Mouse (Mus musculus) hematopoietic stem cell, adult 5-6 weeks (primary cell): ENCODE results near the gene Epor. TPM values are rescaled to one million over a fixed set of nuclear protein-coding genes. Genes with fewer than 3 reads are reported as not detected.

Source experiments
- ATAC-seq, 2 experiments: fragments of 125-278 bp in 1 of 2; replicated peaks in 1 of 2; 2 replicates each; pipeline ENCODE4 v1.8.0; 2016 to 2017; ENCODE audit warnings: inconsistent platforms in 2 of 2, mild to moderate bottlenecking in 2 of 2, moderate number of reproducible peaks in 2 of 2, low read depth in 1 of 2, moderate TSS enrichment in 1 of 2; ENCODE audit not compliant: low FRiP score in 2 of 2, poor library complexity in 2 of 2, severe bottlenecking in 2 of 2, insufficient read depth in 1 of 2, low TSS enrichment in 1 of 2
- total RNA-seq: library from RNA; stranded (forward); fragments of 172-1452, 232-1000 nt; gene quantifications from 2 replicates; pipeline ENCODE4 v1.2.3, GENCODE M21; 2017

Gene Epor
- total RNA-seq, 1 experiment from 2014 or later: 9.2 TPM

DNA sequence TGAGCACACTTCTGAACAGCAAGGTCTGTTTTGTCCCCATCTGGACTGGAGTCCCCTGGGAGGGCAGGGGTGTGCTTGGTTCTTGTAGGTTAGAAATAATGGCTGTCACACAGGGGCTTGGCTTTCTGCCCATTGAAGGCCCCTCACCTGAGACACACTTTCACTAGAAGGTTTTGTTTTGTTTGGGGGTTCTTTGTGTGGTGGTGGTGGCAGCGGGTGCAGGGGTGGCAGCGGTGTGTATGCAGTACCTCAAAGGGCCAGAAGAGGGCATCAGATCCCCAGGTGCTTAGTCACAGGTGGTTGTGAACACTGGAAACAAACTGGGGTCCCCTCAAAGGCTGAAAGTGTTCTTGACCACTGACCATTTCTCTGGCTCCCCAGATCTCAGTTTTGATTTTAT lies 14.7 kb upstream of the Epor start:
- ATAC-seq: peak in 1 of 2 experiments; percentile 64; a peak in 1 of 4 replicates

DNA sequence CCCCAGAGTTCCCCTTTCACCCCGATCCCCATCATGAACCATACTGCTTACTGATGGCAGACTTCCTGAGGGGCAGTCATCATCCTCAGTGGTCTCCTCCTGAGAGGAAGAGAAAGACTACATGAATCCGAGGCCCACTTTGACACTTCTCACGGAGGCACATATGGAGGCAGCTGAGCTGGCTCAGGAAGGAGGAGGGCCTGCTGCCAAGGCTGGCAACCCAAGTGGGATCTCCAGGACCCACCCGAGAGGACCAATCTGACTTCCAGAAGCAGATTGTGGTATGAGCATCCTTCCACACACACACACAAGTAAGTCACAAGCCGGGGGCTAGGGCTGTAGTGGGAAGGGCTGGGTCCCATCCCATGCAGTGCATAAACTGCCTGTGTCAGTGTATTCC lies 14.0 kb upstream of the Epor start:
- ATAC-seq: no peak

- ATAC-seq: no peak
Measured at GRCm38 (mm10) chr9:21976626-21977175, 13.4 kb upstream of the Epor start.

DNA sequence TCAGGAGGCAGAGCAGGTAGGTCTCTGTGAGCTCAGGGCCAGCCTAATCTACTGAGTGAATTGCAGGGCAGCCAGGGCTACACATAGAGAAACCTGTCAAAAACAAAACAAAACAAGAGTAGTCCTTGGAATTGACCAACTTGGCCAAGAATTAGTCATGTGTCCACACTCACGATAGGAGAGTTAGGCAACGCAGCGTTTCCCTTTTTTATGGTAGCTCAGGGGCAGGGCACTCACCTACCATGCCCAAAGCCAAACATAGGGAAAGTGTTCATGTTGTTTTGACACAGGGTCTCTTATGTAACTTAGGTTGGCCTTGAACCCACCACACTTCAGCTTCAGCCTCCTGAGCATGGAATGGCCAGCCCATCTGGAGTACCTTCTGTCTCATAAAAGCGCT lies 6.0 kb upstream of the Epor start:
- no peak; a peak in 1 of 4 replicates for ATAC-seq

DNA sequence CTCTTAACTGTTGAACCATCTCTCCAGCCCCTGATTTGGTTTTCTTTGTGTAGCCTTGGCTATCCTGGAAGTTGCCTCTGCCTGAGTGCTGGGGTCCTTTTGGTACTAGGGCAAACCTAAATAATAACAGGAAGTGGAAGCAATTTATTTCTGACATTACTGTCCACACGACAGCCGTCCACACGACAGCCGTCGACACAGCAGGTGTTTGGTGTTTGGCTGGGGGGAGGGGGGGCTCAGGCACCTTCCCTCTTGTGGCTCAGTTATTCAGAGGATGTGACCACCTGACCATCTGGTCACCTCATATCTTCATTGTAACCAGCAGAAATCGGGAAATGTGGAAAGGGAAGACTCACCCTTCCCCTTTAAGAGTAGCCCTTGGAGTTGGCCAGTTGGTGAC lies 5.6 kb upstream of the Epor start:
- ATAC-seq: no peak

GRCm38 (mm10) chr9:21962416-21963059 lies 768 bp downstream of the Epor start:
- peak; percentile 85 to 92 for ATAC-seq

GRCm38 (mm10) chr9:21962010-21962409 lies 1.3 kb downstream of the Epor start:
- ATAC-seq: no peak

GRCm38 (mm10) chr9:21961366-21961980 lies 1.8 kb downstream of the Epor start:
- ATAC-seq: no peak

DNA sequence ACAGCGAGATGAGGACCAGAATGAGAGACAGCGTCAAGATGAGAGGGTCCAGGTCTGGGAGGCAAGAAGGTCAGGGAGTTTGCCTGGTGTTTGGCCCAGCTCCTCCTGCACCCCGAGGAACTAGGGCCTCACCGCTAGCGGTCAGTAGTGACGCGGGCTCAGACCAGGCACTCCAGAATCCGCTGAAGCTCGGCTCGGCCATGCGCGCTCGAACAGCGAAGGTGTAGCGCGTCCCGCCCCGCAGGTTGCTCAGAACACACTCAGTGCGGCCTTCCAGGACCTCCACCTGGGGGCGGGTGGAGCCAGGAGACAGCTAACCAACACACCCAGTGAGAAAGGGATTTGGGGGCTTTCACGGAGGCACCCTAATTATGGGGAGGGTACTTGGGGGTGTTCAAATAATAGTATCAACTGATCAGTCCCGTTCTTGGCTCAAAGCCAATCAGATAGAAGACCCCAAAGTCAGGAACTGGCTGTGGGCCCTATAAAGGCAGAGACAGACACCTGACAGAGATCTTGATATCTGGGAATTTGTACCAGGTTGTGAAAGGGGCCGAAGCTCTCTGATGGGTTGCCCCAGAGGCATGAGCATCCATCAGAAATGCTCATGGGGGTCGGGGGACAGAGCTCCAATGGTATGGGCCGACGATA lies 2.6 kb downstream of the Epor start:
- ATAC-seq: no peak

DNA sequence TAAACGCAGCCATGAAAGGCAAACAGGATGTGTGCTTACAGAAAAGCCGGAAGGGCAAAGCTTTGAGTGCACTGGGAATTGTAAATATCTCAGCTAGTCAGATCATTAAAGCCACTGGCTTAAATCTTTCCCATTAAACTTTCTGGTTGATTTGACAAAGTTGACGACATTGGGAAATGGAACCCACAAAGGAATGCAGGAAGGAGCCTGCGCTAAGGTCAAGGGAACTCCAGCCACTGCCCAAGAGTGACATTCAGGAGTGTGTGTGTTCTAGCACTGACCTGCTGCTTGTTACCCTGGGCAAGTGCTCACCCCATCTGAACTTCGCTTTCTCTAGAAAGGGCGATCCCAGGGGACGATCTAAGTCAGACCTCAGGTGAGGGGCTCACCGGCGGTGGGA lies 3.2 kb downstream of the Epor start:
- ATAC-seq: no peak

- no peak for ATAC-seq
Measured at GRCm38 (mm10) chr9:21959244-21959643, 4.1 kb downstream of the Epor start.

DNA sequence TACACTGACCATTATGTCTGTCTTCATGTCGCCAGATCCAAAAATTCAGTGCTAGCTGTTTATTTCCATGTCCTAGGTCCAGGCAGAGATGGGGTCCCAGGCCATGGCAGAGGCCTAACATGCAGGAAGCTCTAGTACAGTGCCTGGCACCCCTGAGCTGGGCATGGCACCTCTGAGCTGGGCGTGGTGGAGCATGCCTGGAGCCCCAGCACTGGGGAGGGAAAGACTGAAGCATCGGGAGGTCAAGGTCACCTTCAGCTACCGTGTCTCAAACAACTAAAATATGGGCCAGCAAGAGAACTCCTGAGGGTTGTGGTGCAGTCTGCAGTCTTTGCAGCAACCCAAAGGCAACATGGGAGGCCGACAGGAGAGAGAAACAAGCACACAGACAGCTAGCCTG lies 4.9 kb downstream of the Epor start:
- ATAC-seq: no peak

DNA sequence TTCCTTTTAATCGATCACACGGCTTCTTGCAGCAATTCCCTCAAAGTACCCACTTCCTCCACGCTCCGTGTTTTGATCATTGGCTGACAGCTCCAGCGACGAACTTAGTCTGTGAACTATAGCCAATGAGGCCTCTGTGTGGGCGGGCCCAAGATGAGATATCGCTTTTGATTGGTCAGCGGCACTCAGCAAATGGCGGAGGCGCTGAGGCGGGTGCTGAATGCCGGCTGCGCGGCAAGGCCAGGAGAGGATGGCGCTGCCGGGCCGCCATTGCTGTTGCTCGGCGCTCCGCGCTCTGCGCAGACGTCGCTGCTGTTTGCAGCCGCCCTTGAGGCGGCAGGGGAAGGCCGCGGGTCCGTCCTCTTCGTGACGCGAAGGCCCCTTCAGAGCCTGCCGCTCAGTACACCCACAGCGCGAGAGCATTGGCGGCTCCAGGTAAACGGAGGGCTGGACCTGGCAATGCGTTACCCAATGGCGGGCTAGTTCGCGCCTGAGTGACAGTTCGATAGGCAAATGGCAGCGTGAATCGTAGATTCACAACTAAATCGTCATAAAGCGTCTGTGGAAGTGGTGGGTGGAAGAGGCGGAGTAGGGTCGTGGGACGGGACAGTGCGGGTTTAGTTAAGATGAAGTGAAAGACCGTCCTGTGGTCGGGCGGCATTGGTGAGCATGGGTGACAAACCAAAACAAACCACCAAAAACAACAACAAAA lies 7.6 kb downstream of the Epor start, which contains the start of gene Swsap1:
Gene Swsap1 (plus strand): TSS at position 186 of the 712 bp plus-strand sequence.
- peak; percentile 93 to 94 for ATAC-seq

- ATAC-seq: peak; percentile 24 to 39; a peak in 3 of 4 replicates
Measured at GRCm38 (mm10) chr9:21955225-21955569, 8.1 kb downstream of the Epor start.

GRCm38 (mm10) chr9:21954635-21955034 lies 8.7 kb downstream of the Epor start:
- no peak for ATAC-seq

GRCm38 (mm10) chr9:21953600-21953999 lies 9.7 kb downstream of the Epor start:
- ATAC-seq: no peak

DNA sequence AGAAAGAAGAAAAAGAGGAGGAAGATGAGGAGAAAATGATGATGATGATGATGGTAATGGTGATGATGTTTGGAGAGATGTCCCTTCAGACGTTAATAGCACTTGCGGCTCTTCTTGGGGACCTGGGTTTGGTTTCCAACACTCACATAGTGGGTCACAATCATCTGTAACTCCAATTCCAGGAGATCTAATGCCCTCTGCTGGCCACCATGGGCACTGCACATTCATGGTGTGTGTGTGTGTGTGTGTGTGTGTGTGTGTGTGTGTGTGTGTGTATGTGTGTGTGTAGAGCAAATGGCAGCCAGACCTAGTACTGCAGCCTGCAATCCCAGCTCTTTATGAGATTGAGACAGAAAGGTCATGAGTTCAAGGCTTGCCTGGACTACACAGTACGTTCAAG lies 11.3 kb downstream of the Epor start:
- ATAC-seq: no peak

DNA sequence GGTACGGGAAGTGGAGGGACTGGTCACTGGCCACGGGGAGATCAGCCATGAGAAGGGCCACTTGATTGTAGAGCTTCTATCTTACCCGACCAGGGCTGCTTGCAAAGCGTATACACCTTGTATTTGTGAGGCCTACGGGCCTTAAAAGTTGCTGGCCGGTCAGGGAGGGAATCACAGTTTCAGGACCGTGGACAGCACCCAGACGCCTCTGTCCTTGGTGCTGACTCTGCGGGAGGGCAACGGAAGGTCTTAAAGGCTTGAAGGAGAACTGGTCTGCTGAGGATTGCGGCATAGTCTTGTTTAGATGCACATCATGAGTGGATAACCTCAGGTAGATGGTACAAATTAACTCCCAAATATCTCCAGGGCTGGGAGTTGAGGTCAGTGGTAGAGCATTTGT lies 13.0 kb downstream of the Epor start:
- peak; percentile 69 to 70; a peak in 3 of 4 replicates for ATAC-seq
